Mouse (Mus musculus) heart, postnatal 4 days (tissue): ENCODE results near the gene Siah2. TPM values are rescaled to one million over a fixed set of nuclear protein-coding genes. Genes with fewer than 3 reads are reported as not detected.

Source experiments
- DNase-seq: peaks from one replicate; pipeline ENCODE4 v3.0.0; 2021
- total RNA-seq, 2 experiments: library from RNA; stranded (reverse); gene quantifications; 2 replicates each; pipeline ENCODE4 v1.2.3; 2021

Gene Siah2
- total RNA-seq, 2 experiments from 2014 or later = 16.3 to 18.5 TPM

DNA sequence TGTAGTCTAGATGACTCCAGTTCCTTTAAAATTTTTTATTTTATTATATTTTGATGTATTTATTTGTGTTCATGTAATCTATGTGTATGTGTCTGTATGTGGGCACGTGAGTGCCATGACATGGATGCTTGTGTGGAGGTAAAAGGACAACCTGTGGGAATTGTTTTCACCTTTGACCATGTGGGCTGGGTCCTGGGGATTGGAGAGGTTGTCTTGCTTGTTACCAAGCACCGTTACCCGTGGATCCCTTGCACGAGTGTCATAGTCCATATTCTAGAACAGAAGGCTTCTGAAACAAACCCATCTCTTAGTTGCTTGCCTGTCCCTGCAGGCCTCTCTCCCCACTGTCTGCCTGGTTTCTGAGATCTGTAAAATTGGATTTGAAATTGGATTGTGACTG lies 31.6 kb downstream of the Siah2 start:
- no peak for DNase-seq

DNA sequence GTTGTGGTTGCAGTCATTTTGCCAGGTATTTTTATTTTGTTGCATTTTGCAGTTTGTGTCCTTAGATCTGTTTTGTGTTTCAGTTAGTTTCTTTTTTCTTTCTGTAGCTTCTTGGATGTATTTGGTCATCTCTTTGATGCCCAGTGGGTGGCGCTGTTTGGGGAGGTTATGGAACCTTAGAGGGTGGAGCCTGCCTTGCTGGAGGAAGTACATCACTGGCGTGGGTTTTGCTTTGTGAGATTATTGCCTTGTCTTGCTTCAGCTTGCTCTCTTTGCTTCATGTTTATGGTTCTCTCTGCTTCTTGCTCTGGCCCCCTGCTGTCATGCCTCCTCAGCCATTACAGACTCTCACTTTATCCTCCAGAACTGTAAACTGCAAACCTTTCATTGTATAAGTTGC lies 34.8 kb downstream of the Siah2 start:
- DNase-seq = peak; percentile 64

- DNase-seq = peak; percentile 80
These were observed 36.7 kb downstream of the Siah2 start for GRCm38 (mm10) chr3:58655362-58656130.

DNA sequence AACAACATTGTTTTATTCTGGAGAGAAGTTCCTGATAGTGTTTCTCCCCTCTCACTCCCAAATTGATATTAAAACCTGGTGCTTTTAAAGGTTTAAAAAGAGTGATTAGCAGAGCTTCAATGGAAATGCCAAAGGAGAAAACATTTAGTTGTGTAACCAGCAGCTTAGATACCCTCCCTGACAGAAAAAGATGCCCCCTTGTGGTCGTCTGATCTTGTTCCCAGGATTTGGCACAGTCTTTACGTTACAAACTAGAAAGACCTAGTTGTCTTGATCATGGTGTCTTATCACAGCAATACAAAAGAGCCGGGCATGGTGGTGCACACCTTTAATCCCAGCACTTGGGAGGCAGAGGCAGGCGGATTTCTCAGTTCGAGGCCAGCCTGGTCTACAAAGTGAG lies 38.3 kb downstream of the Siah2 start:
- peak; percentile 36 for DNase-seq

GRCm38 (mm10) chr3:58650328-58650727 lies 41.9 kb downstream of the Siah2 start:
- no peak for DNase-seq

- no peak for DNase-seq
These were observed 45.0 kb downstream of the Siah2 start for GRCm38 (mm10) chr3:58647179-58647578.

DNA sequence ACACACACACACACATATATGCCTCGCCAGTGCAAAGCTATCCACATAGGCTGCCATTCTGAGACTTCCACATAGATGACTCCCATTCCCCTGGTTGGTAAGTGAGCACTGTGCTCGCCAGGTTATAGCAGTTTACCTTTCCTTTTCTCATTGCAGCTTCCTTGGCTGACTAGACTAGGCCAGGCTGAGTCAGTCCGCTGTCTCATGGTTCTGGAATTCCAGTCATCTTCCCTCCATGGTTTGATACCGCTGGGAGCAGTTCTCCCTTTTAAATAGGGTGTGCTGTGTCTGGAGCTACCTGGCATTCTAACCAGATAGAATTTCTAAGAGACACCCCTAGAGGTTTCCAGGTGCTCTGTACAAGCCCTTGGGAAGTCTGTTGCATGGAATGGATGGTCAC lies 46.0 kb downstream of the Siah2 start:
- no peak for DNase-seq

- DNase-seq = peak; percentile 43
These were observed 55.5 kb downstream of the Siah2 start, which contains the start of gene Erich6 for GRCm38 (mm10) chr3:58636406-58637295. Erich6 (minus strand) TSS chr3:58637207.

- no peak for DNase-seq
These were observed 60.5 kb downstream of the Siah2 start for GRCm38 (mm10) chr3:58631693-58632092.

GRCm38 (mm10) chr3:58624981-58625380 lies 67.2 kb downstream of the Siah2 start:
- no peak for DNase-seq

Other genes with a start within 250 kb of the Siah2 start
- gene Eif2a, start 166.6 kb downstream of the Siah2 start, total RNA-seq = 10 to 100 TPM; 40.9 to 42.8 TPM
- 10 to 100 TPM; 25.6 to 26.7 TPM for gene Serp1, start 166.5 kb downstream of the Siah2 start, total RNA-seq
- gene Selenot, start 115.8 kb downstream of the Siah2 start, total RNA-seq = 100 to 1,000 TPM; 117 to 120 TPM
- under 1 TPM; 0.16 to 0.24 TPM for gene Erich6, start 55.2 kb downstream of the Siah2 start, total RNA-seq
- under 1 TPM; 0.32 to 0.41 TPM for gene Mindy4b-ps, start 129.9 kb upstream of the Siah2 start, total RNA-seq
- not detected for gene Clrn1, start 192.9 kb upstream of the Siah2 start, total RNA-seq